Mouse (Mus musculus) heart, postnatal 10 days (tissue): ENCODE measurements at regions not wholly inside any gene's neighbourhood (a gene's known extent, or its start where the extent isn't known, plus 50 kb on each side); places are given as distances from the start of the nearest gene placed in this dataset.

Experiments
- DNase-seq, 2 experiments: peaks; one replicate each; pipeline ENCODE4 v3.0.0; 2021
- intact Hi-C: fragments of 180-260 bp; cut with DNase I; formaldehyde crosslinking; loops from one replicate; pipeline ENCODE4 v1.15.1; 2025

DNA sequence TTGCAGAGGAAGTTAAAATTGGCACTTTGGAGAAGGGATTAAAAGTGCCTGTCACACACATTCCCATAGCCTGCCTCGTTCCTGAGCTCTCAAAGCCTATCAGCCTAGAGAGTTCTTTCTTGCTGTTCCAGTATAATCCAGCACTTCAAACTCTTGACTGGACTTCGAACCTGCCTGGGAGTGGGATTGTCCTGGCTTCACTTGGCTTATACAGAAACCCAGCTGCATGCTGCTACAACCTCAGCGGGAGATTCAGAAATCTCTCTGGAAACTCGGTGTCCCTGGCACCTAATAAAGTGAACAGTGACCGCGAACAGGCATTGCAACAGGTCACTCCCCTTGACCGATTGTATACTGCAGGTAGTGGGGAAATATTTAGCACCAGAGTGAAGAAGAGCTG is 149.1 kb upstream of the Mast4 start:
- intact Hi-C loops = no loop called here
- no peak for DNase-seq

DNA sequence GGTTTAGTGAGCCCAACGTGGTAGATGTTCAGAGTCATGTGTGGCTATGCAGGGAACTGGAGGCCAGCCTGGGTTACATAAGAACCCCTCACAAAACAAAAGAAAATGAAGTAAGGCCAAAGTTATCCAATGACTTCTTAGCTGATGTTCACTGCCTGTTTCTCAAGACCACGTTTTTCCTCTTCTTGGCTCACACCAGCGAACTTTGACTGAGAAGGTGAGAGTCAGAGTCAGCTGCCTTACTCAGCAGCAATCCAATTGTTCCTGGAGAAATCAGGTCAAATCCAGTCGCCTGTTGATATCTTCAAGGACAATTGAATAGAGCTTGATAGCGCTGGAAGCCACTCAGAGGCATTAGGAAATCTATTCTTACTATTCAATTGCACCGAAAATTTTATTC is 142.0 kb upstream of the Mast4 start:
- intact Hi-C loops = no loop called here
- no peak for DNase-seq

DNA sequence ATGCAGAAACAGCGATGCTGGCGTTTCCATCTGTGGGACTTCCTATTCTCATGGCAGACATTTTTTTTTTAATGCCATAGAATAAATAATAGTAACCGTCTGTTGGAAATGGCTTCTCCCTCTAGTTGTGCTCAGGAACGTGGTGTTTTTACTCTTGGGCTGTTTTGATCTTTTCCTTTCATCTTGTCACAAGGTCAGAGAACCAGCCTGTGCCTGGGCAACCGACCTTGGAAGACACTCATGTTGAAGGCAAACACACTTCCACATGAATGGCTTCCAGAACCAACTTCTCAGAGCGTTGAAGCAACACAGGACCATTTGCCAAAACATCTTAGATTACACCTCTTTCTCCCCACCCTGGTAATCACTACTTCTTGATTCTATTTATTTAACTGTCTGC is 137.9 kb upstream of the Mast4 start:
- intact Hi-C loops = no loop called here
- no peak for DNase-seq

DNA sequence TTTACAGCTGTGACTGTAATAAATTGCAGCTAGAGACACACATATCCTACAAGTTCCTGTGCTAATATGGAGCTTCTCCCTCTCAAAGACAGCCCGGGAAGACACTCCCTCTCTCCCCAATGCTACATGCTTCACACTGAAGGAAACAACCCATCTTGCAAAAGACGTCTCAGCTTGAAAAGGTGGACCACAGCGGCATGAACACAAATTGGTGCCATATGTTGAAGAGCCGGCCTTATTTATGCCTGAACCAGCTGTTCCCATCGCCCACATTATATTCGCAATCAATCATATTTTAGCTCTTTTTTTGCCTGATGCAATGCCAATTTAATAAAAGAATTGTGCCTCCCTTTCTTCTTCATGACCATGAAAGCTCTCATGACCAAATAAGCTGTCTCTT is 135.8 kb upstream of the Mast4 start:
- intact Hi-C loops = no loop called here
- no peak for DNase-seq

DNA sequence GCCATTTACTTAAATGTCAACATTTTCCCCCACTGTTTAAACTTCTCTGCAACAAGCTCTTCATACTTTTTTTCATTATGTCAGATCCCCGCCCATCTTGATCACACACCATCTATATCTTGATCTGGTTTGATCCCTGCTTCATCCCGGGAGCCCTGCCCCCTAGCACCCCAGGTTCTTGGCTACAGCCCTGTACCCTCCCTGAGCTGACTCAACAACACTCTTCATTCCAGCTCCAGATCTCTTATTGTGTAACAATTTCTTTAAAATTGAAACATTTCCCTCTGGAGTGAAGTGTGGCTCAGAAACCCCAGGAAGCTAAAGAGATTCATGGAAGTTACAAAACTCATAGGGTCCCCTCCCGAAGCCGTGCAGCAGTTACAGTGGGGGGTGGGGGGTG is 126.2 kb upstream of the Mast4 start:
- intact Hi-C loops = no loop called here

DNA sequence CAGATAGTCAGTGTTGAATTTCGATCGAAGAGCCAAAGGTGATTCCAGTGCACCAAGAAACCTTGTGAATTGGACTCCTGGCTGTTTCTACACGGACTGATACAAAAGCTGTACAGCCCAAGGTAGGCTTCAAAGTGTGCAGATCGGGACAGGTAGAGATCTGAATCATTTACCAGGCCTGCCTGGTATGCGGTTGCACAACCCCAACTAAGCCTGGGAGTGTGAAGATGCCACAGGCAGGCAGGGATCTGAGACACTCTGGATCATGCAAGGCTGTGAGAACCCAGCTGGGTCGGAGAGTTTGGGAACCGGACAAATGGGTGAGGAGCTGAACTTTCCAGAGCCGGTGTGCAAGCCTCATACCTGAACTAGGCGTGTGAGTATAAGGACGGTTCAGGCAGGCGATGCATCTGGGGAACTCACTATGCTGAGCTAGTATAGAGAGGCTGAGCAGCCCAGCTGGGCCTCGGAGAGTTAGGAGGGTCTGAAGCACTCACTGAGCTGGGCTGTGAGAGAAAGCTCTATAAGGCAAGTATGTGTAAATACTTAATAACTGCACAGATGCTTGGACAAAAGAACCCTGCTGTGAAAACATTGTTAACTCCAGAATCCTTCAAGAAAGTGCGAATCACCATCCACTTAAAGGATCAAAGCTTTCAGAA is 125.3 kb upstream of the Mast4 start:
- DNase-seq = no peak
- intact Hi-C loops = no loop called here

More for the DNA sequence above, 126.2 kb upstream of the Mast4 start:
- DNase-seq = no peak

DNA sequence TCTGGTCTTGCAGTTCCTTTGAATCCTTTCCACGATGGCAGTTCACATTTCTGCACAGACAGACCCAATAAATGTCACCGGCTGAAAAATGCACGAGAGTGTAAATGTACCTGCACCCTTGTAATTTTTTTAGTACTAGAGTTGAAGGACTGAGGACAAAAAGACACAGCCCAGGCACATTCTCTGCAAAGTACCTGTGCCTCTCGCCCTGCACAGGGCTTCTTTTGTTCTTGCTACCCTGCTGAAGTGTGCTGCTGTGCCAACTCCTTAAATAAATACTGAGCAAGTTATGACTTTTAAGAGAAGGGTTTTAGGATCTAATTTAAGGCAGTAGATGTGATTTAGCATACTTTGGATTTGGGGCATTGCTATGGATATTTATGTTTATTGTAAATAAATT is 118.5 kb upstream of the Mast4 start:
- intact Hi-C loops = no loop called here

DNA sequence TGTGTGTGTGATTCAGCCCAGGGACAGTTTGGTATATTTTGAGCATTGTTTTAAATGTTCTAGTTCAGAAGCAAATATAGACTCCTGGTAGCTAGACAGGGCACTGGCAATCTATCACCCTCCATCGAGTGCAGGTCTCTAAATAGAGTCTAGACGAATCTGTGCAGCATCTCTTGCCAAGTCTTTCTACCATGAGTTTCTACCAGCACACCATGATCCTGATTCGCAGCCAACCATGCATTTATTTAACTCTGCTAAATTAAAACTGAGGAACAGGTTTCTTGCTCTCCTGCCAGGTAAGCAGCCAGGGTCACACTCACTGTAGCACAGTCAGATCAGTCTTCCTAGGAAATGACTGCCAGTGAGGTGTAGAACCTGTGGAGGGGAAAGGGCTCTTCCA is 96.3 kb upstream of the Mast4 start:
- intact Hi-C loops = no loop called here
- peak in 1 of 2 experiments; percentile 22 for DNase-seq

More for the DNA sequence above, 118.5 kb upstream of the Mast4 start:
- no peak for DNase-seq

DNA sequence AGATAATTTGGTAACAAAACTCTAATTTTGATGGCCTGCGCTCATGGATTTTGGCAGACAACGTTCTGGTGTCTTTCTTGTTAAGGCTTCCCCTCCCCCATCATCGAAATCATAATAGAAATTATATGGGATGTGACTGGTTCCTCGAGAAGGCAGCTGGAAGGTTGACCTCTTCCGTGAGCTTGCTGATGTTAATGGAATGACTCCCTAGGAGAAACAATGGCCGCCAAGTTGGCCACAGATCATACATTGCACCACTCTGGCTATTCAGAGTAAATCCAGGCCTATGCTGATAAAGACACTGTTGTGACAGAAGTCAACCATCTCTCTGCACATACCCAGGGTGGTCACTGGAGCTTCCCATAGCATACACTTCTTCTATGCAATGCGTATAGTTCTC is 89.7 kb upstream of the Mast4 start:
- intact Hi-C loops = no loop called here
- DNase-seq = no peak

DNA sequence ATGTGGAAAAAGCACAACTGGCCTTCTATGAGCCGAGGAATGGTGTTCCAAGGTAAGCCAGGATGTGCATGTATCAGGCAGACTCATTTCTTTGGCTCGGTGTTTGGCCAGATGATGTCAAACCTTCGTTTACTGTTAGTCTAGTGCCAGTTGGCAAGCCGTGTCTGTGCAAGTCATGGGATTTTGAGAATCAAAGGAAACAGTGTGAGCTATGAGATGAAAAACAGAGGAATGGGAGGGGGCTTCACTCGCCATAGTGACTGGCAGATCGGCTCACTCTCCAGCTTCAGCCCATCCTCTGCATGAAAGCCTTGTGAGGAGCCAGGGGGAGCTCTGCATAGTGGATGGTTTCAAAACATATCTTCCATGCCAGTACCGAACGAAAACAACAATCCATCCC is 89.1 kb upstream of the Mast4 start:
- DNase-seq = peak; percentile 32 to 47
- intact Hi-C loops = no loop called here

DNA sequence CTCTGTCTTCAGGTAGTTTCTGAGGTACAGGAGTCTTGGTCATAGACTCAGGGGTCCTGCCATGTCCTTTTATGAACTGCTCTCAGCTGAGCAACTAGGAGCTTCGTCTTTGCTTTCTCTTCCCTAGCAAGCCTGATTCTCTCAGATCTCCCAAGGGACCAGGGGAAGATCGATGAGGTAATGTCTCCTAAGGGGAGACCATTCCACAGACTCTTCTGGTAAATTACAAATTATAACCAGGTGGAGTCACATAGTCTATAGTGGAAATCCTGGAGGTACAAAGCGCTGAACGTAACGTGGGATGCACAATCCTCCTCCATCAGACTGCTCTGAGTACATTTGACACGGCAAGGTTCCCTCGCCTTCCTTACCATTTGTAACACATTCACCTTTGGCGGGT is 88.7 kb upstream of the Mast4 start:
- DNase-seq = no peak
- intact Hi-C loops = no loop called here

DNA sequence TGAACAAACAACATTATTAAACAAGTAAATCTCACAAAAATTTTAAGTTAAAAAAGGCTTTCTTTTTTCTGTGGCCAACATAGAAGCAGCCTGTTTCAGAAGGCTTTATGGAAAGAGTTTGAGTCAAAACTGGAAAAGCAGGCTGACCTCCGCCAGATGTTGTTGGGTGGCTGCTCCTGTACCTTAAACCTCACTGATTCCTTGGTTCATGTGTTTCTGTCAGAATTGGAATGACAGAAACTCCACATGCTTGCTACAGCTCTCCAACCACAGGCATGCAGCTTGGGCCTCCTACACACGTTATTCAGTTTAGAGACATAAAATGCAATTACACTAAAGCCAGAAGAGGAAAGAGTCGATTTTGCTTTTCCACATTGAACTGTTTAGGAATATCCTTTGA is 84.8 kb upstream of the Mast4 start:
- intact Hi-C loops = no loop called here

DNA sequence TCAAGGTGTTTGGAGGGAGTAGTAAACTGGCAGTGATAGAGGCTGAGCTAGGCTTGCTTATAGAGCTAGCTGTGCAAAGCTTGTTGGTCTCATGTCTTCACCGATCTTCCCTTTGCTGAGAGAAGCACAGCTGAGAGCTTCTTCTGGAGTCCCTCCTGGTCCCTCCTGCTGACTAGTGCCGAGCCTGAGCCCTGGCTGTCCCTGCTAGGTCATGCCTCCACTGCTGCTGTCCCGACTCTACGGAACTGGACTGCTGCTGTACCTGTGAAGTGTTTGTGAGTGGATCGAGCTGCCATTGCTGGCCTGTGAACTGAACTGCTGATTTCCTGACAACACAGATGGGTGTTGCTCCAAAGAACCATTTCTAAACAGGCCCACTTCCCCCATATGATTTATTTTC is 83.0 kb upstream of the Mast4 start:
- intact Hi-C loops = no loop called here
- no peak for DNase-seq

More for the DNA sequence above, 84.8 kb upstream of the Mast4 start:
- DNase-seq = no peak

DNA sequence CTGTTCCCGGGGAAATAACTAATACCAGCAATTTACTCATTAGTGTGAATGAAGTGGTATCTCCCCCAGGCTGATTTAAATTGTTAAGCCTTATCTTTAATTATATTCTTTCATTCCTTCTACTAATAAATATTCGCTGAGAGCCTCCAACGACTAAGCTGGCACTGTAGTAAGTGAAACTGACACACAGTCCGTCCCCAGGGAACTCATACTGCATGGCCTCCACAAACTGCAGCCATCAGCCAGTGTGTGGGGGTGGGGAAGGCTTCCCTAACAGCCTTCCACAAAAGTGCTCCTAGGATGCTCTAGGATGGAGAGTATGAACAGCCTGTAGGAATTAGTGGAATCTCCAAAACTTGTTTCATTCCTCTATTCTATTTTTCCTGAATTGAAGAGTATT is 81.0 kb upstream of the Mast4 start:
- intact Hi-C loops = no loop called here
- DNase-seq = no peak

DNA sequence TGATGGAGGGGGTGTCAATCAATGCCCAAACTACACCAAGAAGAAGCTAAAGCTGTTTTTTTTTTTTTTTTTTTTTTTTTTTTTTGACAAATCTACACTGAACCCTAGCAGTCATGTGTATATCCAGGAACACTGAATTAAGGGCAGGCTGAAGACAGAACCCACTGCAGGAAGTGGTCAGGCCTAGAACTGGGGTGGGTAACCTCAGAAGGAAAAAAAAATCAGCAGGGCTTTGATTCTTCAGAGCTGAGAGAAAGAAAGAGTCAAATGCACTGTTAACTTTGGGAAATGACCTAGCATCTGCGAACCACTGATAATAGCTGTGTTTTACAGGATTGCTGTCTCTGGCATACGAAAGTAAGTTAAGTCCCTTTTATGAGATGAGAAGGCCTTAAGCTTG is 78.3 kb upstream of the Mast4 start:
- intact Hi-C loops = no loop called here
- DNase-seq = no peak

DNA sequence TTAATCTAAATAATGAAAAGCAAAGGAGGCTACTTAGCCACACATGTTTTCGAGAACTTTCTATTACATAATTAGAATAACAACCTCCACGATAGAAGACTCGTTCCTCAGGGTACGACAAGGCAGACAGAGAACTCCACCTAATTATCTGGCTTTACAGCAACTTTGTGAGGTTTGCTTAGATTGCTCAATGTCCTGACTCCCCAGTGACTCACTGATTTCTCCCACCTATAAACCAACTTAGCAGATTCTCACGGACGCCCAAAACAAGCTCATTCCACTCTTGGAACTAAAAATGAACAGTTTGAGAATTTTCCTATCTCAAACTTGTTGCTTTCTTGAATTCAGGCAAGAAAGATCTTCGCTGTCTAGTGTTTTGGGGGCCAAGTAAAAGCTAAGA is 75.0 kb upstream of the Mast4 start:
- intact Hi-C loops = no loop called here
- peak in 1 of 2 experiments; percentile 14 for DNase-seq

DNA sequence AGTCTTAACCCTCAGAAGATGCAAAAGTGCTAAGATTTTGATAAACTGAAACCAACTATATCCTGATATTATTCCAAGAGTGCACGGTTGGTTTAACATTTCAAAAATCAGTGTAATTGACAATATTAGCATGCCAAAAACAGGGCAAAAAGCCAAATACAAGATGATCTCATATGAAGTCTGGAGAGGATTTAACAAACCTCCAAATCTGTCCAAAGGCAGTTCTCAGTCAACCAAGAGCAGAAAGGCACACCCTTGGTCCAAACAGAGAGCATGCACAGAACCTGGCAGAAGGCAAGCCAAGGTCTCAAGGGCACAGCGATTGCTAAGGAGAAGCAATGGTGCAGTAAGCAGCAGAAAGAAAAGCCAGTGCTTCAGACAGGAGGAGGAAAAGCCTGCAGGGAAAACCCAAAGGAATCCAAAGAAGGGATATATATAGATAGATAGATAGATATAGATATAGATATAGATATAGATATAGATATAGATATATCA is 62.3 kb upstream of the Mast4 start:
- intact Hi-C loops = no loop called here
- DNase-seq = no peak

DNA sequence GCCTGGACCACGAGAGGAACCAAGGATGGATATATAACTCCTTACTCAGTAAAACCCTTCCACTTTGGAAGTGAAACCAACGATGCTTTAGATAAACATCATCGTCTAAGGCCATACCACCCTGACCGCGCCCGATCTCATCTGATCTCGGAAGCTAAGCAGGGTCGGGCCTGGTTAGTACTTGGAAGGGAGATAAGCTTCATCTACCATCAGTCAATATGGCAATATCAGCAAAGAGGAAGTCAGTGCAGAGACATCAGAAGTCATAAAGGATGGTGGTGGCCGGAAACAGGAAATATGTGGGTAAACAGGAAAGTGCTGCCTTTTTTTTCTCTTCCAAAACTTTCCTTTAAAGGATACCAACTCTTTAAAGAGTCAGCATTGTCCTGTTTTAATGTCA is 61.8 kb upstream of the Mast4 start:
- no peak for DNase-seq
- intact Hi-C loops = no loop called here

DNA sequence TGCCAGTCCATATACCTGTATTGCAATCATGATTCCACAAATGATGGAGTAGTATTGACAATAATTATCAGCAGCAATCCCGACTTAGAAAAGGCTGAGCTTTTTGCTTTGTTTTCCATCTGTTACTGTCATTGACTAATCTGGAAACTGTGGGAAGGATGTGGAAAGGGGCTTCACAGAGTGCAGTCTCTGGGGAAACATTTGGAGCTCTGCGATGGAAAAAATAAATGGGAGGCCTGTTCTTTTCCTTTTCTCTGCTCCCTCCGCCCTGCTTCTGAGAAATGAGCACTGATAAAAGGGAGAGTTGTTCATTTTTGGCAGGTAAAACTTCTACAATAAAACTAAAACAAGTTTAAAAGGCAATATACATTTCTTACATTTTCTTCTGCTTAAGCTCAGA is 58.3 kb upstream of the Mast4 start:
- intact Hi-C loops = no loop called here
- DNase-seq = peak in 1 of 2 experiments; percentile 34

DNA sequence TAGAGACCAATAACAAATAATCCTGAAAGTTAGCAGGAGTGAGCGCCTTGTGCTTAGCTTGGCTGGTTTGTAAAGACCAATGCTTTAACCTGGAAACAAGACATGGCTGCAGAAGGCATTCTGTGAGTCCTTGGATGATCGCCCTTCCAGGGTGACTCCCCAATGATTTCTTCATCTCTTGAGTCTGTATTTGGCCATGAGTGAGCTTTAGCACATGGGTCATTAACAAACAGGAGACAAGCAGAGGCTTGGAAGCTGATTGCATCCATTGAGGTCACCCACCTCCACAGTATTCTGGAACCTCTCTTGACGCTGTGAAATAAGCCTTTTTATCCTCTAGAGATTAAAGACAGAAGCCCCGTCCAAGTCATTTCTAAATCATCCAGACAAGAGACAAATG is 57.1 kb upstream of the Mast4 start:
- no peak for DNase-seq
- intact Hi-C loops = no loop called here

DNA sequence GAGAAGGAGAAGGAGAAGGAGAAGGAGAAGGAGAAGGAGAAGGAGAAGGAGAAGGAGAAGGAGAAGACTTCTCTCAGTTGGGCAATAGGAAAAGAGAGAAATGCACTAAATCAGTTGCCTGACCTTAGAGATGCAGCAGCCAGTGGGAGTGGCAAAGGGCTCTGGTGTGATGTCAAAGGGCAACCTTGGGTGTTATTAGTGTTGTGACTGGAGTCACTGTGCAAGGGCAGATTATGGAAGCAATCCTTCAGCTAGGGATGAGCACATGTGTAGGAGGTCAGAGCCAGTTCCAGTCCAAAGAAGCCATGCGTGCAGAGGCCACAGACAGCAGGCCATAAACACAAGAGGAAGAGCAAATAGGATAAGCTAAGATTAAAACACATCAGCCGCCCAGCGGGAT is 56.7 kb upstream of the Mast4 start:
- intact Hi-C loops = no loop called here
- no peak for DNase-seq

DNA sequence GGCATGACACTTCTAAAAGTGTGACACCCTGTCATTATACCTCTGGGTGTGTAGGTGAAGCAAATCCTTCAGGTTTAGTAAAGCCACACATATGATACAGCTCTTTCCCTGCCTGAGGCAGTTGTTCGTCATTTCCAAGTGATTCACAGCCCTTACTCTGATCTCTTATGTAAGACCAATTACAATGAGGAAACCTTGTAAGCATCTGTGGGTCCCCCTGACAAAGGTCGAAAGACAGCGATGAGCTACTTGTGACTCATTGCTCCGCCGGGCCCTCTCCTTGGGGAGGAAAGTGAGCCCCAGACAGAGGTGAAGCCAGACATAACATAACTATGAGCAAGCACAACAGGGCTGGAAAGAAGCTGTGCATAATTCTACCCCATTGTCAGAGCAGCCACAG is 52.7 kb upstream of the Mast4 start:
- intact Hi-C loops = loop anchor here (10.0 kb wide), 1 partner anchor 258 kb away; no protein-coding TSS in a partner anchor
- DNase-seq = no peak
